Mouse (Mus musculus): ENCODE data around the gene Tardbp. TPM values are rescaled to one million over a fixed set of nuclear protein-coding genes. Genes with fewer than 3 reads are reported as not detected.

Tardbp gene
- polyA plus RNA-seq, 1 experiment from 2014 or later = 211 TPM

GRCm38 (mm10) chr4:148610631-148611364 is 16.0 kb downstream of the Tardbp start:
- 73% methylated on average over 5 of the region's 5 CpGs for WGBS
- no peak for ATAC-seq (ENCODE audit: insufficient read depth, low FRiP score, low TSS enrichment)
- H3K36me3 ChIP-seq (ENCODE audit: control insufficient read depth, insufficient read depth, low read length) = peaks cover 6% of the 10 kb centered on the region; the same call in 1 of the 2 replicates

GRCm38 (mm10) chr4:148609805-148610204 is 17.0 kb downstream of the Tardbp start:
- H3K27ac ChIP-seq (ENCODE audit: low read depth, low read length) = no peak overlapping the region
- no peaks in the 10 kb centered on the region for H3K4me1 ChIP-seq (ENCODE audit: control insufficient read depth, insufficient read depth, low read length)
- H3K9ac ChIP-seq (ENCODE audit: low read length) = no peak overlapping the region
- ATAC-seq (ENCODE audit: insufficient read depth, low FRiP score, low TSS enrichment) (no peak), DNase-seq (ENCODE audit: low spot score) (no peak)
- H3K27me3 ChIP-seq (ENCODE audit: control insufficient read depth, insufficient read depth, low read length) = no peaks in the 10 kb centered on the region
- no peaks in the 10 kb centered on the region for H3K9me3 ChIP-seq (ENCODE audit: control insufficient read depth, low read length)
- 89% methylated on average over 5 of the region's 5 CpGs for WGBS
- no peak overlapping the region for H3K4me3 ChIP-seq (ENCODE audit: low read depth, low read length)
- H3K4me2 ChIP-seq (ENCODE audit: low read depth) = no peak overlapping the region
- peaks cover 6% of the 10 kb centered on the region; the same call in 1 of the 2 replicates for H3K36me3 ChIP-seq (ENCODE audit: control insufficient read depth, insufficient read depth, low read length)

More at GRCm38 (mm10) chr4:148610631-148611364, 16.0 kb downstream of the Tardbp start:
- Histone ChIP-seq H3K4me2 (ENCODE audit: low read depth) (no peak overlapping the region), H3K4me3 (ENCODE audit: low read depth, low read length) (no peak overlapping the region), H3K9me3 (ENCODE audit: control insufficient read depth, low read length) (no peaks in the 10 kb centered on the region), H3K27ac (ENCODE audit: low read depth, low read length) (no peak overlapping the region), H3K4me1 (ENCODE audit: control insufficient read depth, insufficient read depth, low read length) (no peaks in the 10 kb centered on the region), H3K9ac (ENCODE audit: low read length) (no peak overlapping the region), H3K27me3 (ENCODE audit: control insufficient read depth, insufficient read depth, low read length) (no peaks in the 10 kb centered on the region)
- DNase-seq (ENCODE audit: low spot score) = no peak

- no peak overlapping the region for H3K9ac ChIP-seq (ENCODE audit: low read length)
- no peak for ATAC-seq (ENCODE audit: insufficient read depth, low FRiP score, low TSS enrichment)
- no peak overlapping the region for H3K27ac ChIP-seq (ENCODE audit: low read depth, low read length)
- no peak overlapping the region for H3K4me3 ChIP-seq (ENCODE audit: low read depth, low read length)
- no peaks in the 10 kb centered on the region for H3K36me3 ChIP-seq (ENCODE audit: control insufficient read depth, insufficient read depth, low read length)
- H3K27me3 ChIP-seq (ENCODE audit: control insufficient read depth, insufficient read depth, low read length) = no peaks in the 10 kb centered on the region
- H3K4me1 ChIP-seq (ENCODE audit: control insufficient read depth, insufficient read depth, low read length) = no peaks in the 10 kb centered on the region
- H3K4me2 ChIP-seq (ENCODE audit: low read depth) = no peak overlapping the region
- peak; percentile 64 for DNase-seq (ENCODE audit: low spot score)
- WGBS = 31% methylated on average over 5 of the region's 5 CpGs
- H3K9me3 ChIP-seq (ENCODE audit: control insufficient read depth, low read length) = no peaks in the 10 kb centered on the region
These were observed 19.1 kb downstream of the Tardbp start for GRCm38 (mm10) chr4:148607758-148608157.

GRCm38 (mm10) chr4:148604541-148605165 is 22.2 kb downstream of the Tardbp start:
- Histone ChIP-seq H3K9ac (ENCODE audit: low read length) (no peak overlapping the region), H3K27ac (ENCODE audit: low read depth, low read length) (no peak overlapping the region), H3K27me3 (ENCODE audit: control insufficient read depth, insufficient read depth, low read length) (no peaks in the 10 kb centered on the region), H3K9me3 (ENCODE audit: control insufficient read depth, low read length) (no peaks in the 10 kb centered on the region), H3K4me2 (ENCODE audit: low read depth) (no peak overlapping the region), H3K4me3 (ENCODE audit: low read depth, low read length) (no peak overlapping the region), H3K36me3 (ENCODE audit: control insufficient read depth, insufficient read depth, low read length) (no peaks in the 10 kb centered on the region), H3K4me1 (ENCODE audit: control insufficient read depth, insufficient read depth, low read length) (no peaks in the 10 kb centered on the region)
- 93% methylated on average over 3 of the region's 3 CpGs for WGBS
- peak; percentile 60 for DNase-seq (ENCODE audit: low spot score)
- ATAC-seq (ENCODE audit: insufficient read depth, low FRiP score, low TSS enrichment) = peak; percentile 49; the same call in 1 of the 2 replicates

- Histone ChIP-seq H3K4me3 (ENCODE audit: low read depth, low read length) (no peak overlapping the region), H3K27ac (ENCODE audit: low read depth, low read length) (no peak overlapping the region), H3K4me2 (ENCODE audit: low read depth) (no peak overlapping the region), H3K9ac (ENCODE audit: low read length) (no peak overlapping the region), H3K36me3 (ENCODE audit: control insufficient read depth, insufficient read depth, low read length) (no peaks in the 10 kb centered on the region), H3K9me3 (ENCODE audit: control insufficient read depth, low read length) (no peaks in the 10 kb centered on the region), H3K27me3 (ENCODE audit: control insufficient read depth, insufficient read depth, low read length) (no peaks in the 10 kb centered on the region), H3K4me1 (ENCODE audit: control insufficient read depth, insufficient read depth, low read length) (no peaks in the 10 kb centered on the region)
- no peak for DNase-seq (ENCODE audit: low spot score)
- no peak for ATAC-seq (ENCODE audit: insufficient read depth, low FRiP score, low TSS enrichment)
- WGBS = 80% methylated on average over 7 of the region's 7 CpGs
These were observed 22.7 kb downstream of the Tardbp start for GRCm38 (mm10) chr4:148604141-148604540.

GRCm38 (mm10) chr4:148603376-148604139 is 23.3 kb downstream of the Tardbp start:
- H3K4me2 ChIP-seq (ENCODE audit: low read depth) = no peak overlapping the region
- 69% methylated on average over 10 of the region's 10 CpGs for WGBS
- no peaks in the 10 kb centered on the region for H3K4me1 ChIP-seq (ENCODE audit: control insufficient read depth, insufficient read depth, low read length)
- H3K9me3 ChIP-seq (ENCODE audit: control insufficient read depth, low read length) = no peaks in the 10 kb centered on the region
- DNase-seq (ENCODE audit: low spot score) (no peak), ATAC-seq (ENCODE audit: insufficient read depth, low FRiP score, low TSS enrichment) (no peak)
- no peak overlapping the region for H3K4me3 ChIP-seq (ENCODE audit: low read depth, low read length)
- H3K9ac ChIP-seq (ENCODE audit: low read length) = no peak overlapping the region
- H3K36me3 ChIP-seq (ENCODE audit: control insufficient read depth, insufficient read depth, low read length) = no peaks in the 10 kb centered on the region
- no peak overlapping the region for H3K27ac ChIP-seq (ENCODE audit: low read depth, low read length)
- no peaks in the 10 kb centered on the region for H3K27me3 ChIP-seq (ENCODE audit: control insufficient read depth, insufficient read depth, low read length)

GRCm38 (mm10) chr4:148602357-148603120 is 24.3 kb downstream of the Tardbp start, which contains the start of gene Masp2:
Gene Masp2 (plus strand): TSS chr4:148602554.
- no peak within 1 kb of the TSS for H3K4me3 ChIP-seq (ENCODE audit: low read depth, low read length)
- H3K4me1 ChIP-seq (ENCODE audit: control insufficient read depth, insufficient read depth, low read length) = no peaks in the 10 kb centered on the region
- no peak for DNase-seq (ENCODE audit: low spot score)
- no peak for ATAC-seq (ENCODE audit: insufficient read depth, low FRiP score, low TSS enrichment)
- 92% methylated on average over 14 of the region's 14 CpGs for WGBS
- no peaks in the 10 kb centered on the region for H3K9me3 ChIP-seq (ENCODE audit: control insufficient read depth, low read length)
- no peaks in the 10 kb centered on the region for H3K36me3 ChIP-seq (ENCODE audit: control insufficient read depth, insufficient read depth, low read length)
- H3K4me2 ChIP-seq (ENCODE audit: low read depth) = no peak within 1 kb of the TSS
- no peak within 1 kb of the TSS for H3K9ac ChIP-seq (ENCODE audit: low read length)
- H3K27ac ChIP-seq (ENCODE audit: low read depth, low read length) = no peak within 1 kb of the TSS
- no peaks in the 10 kb centered on the region for H3K27me3 ChIP-seq (ENCODE audit: control insufficient read depth, insufficient read depth, low read length)

GRCm38 (mm10) chr4:148601871-148602270 is 24.9 kb downstream of the Tardbp start:
- Histone ChIP-seq H3K4me2 (ENCODE audit: low read depth) (no peak overlapping the region), H3K27me3 (ENCODE audit: control insufficient read depth, insufficient read depth, low read length) (no peaks in the 10 kb centered on the region), H3K9ac (ENCODE audit: low read length) (no peak overlapping the region), H3K4me1 (ENCODE audit: control insufficient read depth, insufficient read depth, low read length) (no peaks in the 10 kb centered on the region), H3K27ac (ENCODE audit: low read depth, low read length) (no peak overlapping the region), H3K4me3 (ENCODE audit: low read depth, low read length) (no peak overlapping the region), H3K36me3 (ENCODE audit: control insufficient read depth, insufficient read depth, low read length) (no peaks in the 10 kb centered on the region), H3K9me3 (ENCODE audit: control insufficient read depth, low read length) (no peaks in the 10 kb centered on the region)
- WGBS = 88% methylated on average over 4 of the region's 4 CpGs
- ATAC-seq (ENCODE audit: insufficient read depth, low FRiP score, low TSS enrichment) (no peak), DNase-seq (ENCODE audit: low spot score) (no peak)

All from neural tube, embryonic 11.5 days (tissue).